19 mouse cellular contexts compared by ENCODE assay signal in the genomic region with DNA sequence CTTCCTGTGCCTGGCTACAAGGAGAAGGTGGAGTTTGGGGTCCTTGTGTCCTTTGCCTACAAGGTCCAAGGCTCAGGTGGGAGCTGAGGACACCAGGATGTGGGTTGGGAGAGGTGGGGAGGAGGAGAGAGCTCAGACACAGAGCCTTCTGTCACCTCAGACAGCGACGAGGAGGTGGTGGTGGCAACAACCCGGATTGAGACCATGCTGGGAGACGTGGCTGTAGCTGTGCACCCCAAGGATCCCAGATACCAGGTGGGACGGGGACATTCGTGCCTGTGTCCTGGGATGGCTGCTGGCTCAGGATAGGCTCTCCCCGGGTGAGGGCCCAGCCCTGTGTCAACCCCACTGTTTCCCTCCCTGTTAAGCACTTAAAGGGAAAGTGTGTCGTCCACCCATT.
"Had no signal": no experiment of that assay in that cellular context is flagged by ENCODE, and none has a peak within 500 bp of the region (broad histone marks: within the 10 kb centered on the region; RNA-seq: fewer than 3 reads in every experiment).

No protein-coding gene starts in this region.

- H3K27me3 ChIP-seq: kidney, embryonic 15.5 days; limb, embryonic 13.5 days; liver, embryonic 12.5 days; liver, embryonic 15.5 days; lung, embryonic 15.5 days; megakaryocyte, embryonic 14.5 days; midbrain, embryonic 13.5 days had no signal

- ATAC-seq: liver, embryonic 12.5 days; midbrain, embryonic 13.5 days; midbrain, embryonic 16.5 days had no signal

- H3K27ac ChIP-seq: kidney, embryonic 15.5 days; left cerebral cortex, adult 2 months; limb, embryonic 13.5 days; liver, embryonic 12.5 days; liver, embryonic 15.5 days; lung, embryonic 15.5 days; midbrain, embryonic 10.5 days; midbrain, embryonic 13.5 days had no signal

- H3K9me3 ChIP-seq: kidney, embryonic 15.5 days; limb, embryonic 13.5 days; liver, embryonic 12.5 days; liver, embryonic 15.5 days; lung, embryonic 15.5 days; megakaryocyte, embryonic 14.5 days; midbrain, embryonic 10.5 days; midbrain, embryonic 13.5 days had no signal

- DNase-seq: kidney, adult 8-10 months; kidney, postnatal 10 days; kidney, postnatal 36 days; layer of hippocampus, postnatal 36 days; lung, adult 18-20 months; lung, postnatal 10 days; lung, postnatal 36 days; thymus, adult 2 months; thymus, postnatal 36 days had no signal

- H3K4me2 ChIP-seq: kidney, embryonic 15.5 days; limb, embryonic 13.5 days; liver, embryonic 12.5 days; liver, embryonic 15.5 days; lung, embryonic 15.5 days; midbrain, embryonic 13.5 days had no signal

- H3K4me1 ChIP-seq: limb, embryonic 13.5 days; lung, embryonic 15.5 days; midbrain, embryonic 10.5 days had no signal

- H3K9ac ChIP-seq: kidney, embryonic 15.5 days; limb, embryonic 13.5 days; liver, embryonic 12.5 days; liver, embryonic 15.5 days; lung, embryonic 15.5 days; midbrain, embryonic 13.5 days had no signal

- H3K4me3 ChIP-seq: kidney, embryonic 15.5 days; left cerebral cortex, adult 2 months; limb, embryonic 13.5 days; liver, embryonic 12.5 days; liver, embryonic 15.5 days; lung, embryonic 15.5 days; megakaryocyte, embryonic 14.5 days; midbrain, embryonic 10.5 days; midbrain, embryonic 13.5 days had no signal
